Mouse (Mus musculus) hindbrain, embryonic 11.5 days (tissue): ENCODE measurements around the gene Prickle4. TPM values are rescaled to one million over a fixed set of nuclear protein-coding genes. Genes with fewer than 3 reads are reported as not detected.

Experiments used
- ATAC-seq: fragments of 200-750 bp; cut with Nextera tagmentation; 2 replicates; pipeline ENCODE4 v1.8.0; 2017; ENCODE audit warnings: mild to moderate bottlenecking, moderate TSS enrichment, moderate library complexity; ENCODE audit not compliant: low FRiP score
- DNase-seq: peaks from one replicate; pipeline ENCODE4 v3.0.0-alpha.2; 2015; ENCODE audit warnings: low spot score
- H3K27ac ChIP-seq: fragments of 300-500 bp; sonication (generic); 2 replicates; pipeline ENCODE4 v1.5.1; 2014; ENCODE audit warnings: mild to moderate bottlenecking, low read depth, low read length
- H3K27me3 ChIP-seq: fragments of 300-500 bp; sonication (generic); 2 replicates; pipeline ENCODE4 v1.6.1; 2014; ENCODE audit warnings: mild to moderate bottlenecking, low read length, moderate library complexity, mixed read lengths; ENCODE audit not compliant: control insufficient read depth, insufficient read depth
- H3K36me3 ChIP-seq: fragments of 300-500 bp; sonication (generic); 2 replicates; pipeline ENCODE4 v1.6.1; 2014; ENCODE audit warnings: mild to moderate bottlenecking, low read length, moderate library complexity, mixed read lengths; ENCODE audit not compliant: control insufficient read depth, insufficient read depth
- H3K4me1 ChIP-seq: fragments of 300-500 bp; sonication (generic); replicated peaks from 2 replicates; pipeline ENCODE4 v1.6.1; 2014; ENCODE audit warnings: low read length, mixed read lengths; ENCODE audit not compliant: control insufficient read depth, insufficient read depth
- H3K4me2 ChIP-seq: fragments of 300-500 bp; sonication (generic); replicated peaks from 2 replicates; pipeline ENCODE4 v1.6.1; 2014; ENCODE audit warnings: mild to moderate bottlenecking, low read depth, low read length
- H3K4me3 ChIP-seq: fragments of 300-500 bp; sonication (generic); 2 replicates; pipeline ENCODE4 v1.5.1; 2014; ENCODE audit warnings: low read depth, low read length
- H3K9ac ChIP-seq: fragments of 300-500 bp; sonication (generic); 2 replicates; pipeline ENCODE4 v1.6.1; 2014; ENCODE audit warnings: low read depth, low read length
- H3K9me3 ChIP-seq: fragments of 300-500 bp; sonication (generic); 2 replicates; pipeline ENCODE4 v1.6.1; 2016; ENCODE audit warnings: low read length; ENCODE audit not compliant: control insufficient read depth
- WGBS: fragments of 180-500 bp; shearing (Covaris S2); extraction: QIAGEN DNeasy Blood & Tissue Kit; methylation state at CpG from one replicate; pipeline ENCODE4 v1.1.7; 2014; 5-methylcytosine and 5-hydroxymethylcytosine counted together
- polyA plus RNA-seq: library from polyadenylated mRNA; unstranded; fragments of >200 nt; fragmentation: Nextera tagmentation; extraction: Ambion mirVana; gene quantifications from 2 replicates; pipeline ENCODE4 v1.2.1, GENCODE M21; 2014

Gene Prickle4
- polyA plus RNA-seq, 1 experiment from 2014 or later: 1.8 TPM

DNA sequence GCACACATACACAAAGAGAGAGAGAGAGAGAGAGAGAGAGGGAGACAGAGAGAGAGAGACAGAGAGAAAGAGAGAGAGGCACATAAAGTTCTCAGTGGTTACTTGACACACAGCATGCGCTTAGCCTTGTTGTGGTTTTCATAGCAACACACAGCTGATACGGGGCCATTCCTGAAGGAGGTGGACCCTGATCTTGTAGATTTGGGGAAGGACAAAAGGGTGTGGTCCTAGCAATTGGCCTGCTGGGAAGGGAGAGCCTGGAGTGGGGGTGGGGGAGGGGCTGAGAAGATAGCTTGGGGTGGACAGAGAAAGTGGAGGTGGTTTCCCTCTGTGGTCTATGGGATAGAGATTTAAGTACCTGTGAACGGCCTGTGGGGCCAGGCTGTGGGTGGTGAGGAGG lies 15.5 kb upstream of the Prickle4 start:
- ATAC-seq: no peak
- Histone ChIP-seq H3K27ac (no peak overlapping the region), H3K9ac (no peak overlapping the region), H3K36me3 (no peaks in the 10 kb centered on the region), H3K27me3 (no peaks in the 10 kb centered on the region), H3K4me1 (no peaks in the 10 kb centered on the region), H3K9me3 (no peaks in the 10 kb centered on the region), H3K4me3 (no peak overlapping the region), H3K4me2 (no peak overlapping the region)
- 80% methylated on average over 3 of the region's 3 CpGs for WGBS
- no peak for DNase-seq

- Histone ChIP-seq H3K27ac (no peak overlapping the region), H3K36me3 (no peaks in the 10 kb centered on the region), H3K9ac (no peak overlapping the region), H3K27me3 (no peaks in the 10 kb centered on the region), H3K4me3 (no peak overlapping the region), H3K4me2 (no peak overlapping the region), H3K9me3 (no peaks in the 10 kb centered on the region), H3K4me1 (no peaks in the 10 kb centered on the region)
- DNase-seq (no peak), ATAC-seq (no peak)
- 80% methylated on average over 4 of the region's 4 CpGs for WGBS
Measured at GRCm38 (mm10) chr17:47708972-47709371, 14.4 kb upstream of the Prickle4 start.

DNA sequence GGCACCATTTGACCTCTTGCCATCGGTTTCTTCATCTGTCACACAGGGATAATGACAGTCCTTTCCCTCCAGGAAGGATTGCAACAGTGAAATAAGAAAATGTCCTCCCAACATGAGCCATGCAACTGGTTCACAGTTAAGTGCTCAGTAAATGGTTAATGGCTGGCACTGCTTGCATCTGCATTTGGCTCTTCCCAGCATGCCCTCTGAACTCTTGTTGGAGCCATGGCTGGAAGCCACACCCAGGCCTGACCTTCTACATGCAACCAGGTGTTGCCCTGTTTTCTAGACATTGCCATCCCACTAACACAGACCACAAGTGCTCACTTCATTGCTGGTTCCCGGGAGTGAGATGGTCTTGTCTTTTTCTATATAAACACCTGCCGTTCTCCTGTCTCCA lies 13.4 kb upstream of the Prickle4 start:
- no peak overlapping the region for H3K9ac ChIP-seq
- ATAC-seq (no peak), DNase-seq (no peak)
- H3K36me3 ChIP-seq: no peaks in the 10 kb centered on the region
- no peak overlapping the region for H3K4me3 ChIP-seq
- H3K27ac ChIP-seq: no peak overlapping the region
- WGBS: 91% methylated on average over 3 of the region's 3 CpGs
- no peaks in the 10 kb centered on the region; the same call in 1 of the 2 replicates for H3K4me1 ChIP-seq
- H3K4me2 ChIP-seq: no peak overlapping the region
- no peaks in the 10 kb centered on the region for H3K9me3 ChIP-seq
- H3K27me3 ChIP-seq: peaks cover under 1% of the 10 kb centered on the region; the same call in 1 of the 2 replicates

DNA sequence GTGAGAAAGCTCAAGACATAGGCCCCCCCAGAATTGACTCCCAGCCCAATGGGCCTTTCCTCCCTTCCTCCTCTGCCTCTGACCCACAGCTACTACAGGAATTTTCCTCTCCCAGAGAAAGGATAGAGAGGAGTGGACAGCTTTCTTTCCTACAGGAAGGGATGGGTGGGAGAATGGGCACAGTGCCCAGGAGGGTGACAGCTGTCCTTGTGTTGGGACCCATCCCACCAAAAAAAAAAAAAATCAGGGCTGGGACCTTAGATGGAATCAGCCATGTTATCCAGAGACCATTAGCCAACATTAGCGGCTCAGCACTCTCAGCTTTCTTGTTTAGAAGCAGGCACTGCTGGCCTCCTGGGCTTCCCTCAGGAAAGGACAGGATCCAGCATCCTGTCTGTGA lies 11.7 kb upstream of the Prickle4 start:
- H3K27ac ChIP-seq: no peak overlapping the region
- no peak overlapping the region for H3K4me3 ChIP-seq
- no peaks in the 10 kb centered on the region; the same call in 1 of the 2 replicates for H3K4me1 ChIP-seq
- no peaks in the 10 kb centered on the region for H3K9me3 ChIP-seq
- WGBS: 76% methylated on average over 1 of the region's 1 CpGs
- ATAC-seq: no peak
- no peak overlapping the region for H3K4me2 ChIP-seq
- no peak overlapping the region for H3K9ac ChIP-seq
- H3K36me3 ChIP-seq: 0 out of 2 replicates have a peak, but pooled peaks cover 2% of the 10 kb centered on the region
- no peak for DNase-seq
- peaks cover 2% of the 10 kb centered on the region; the same call in 1 of the 2 replicates for H3K27me3 ChIP-seq

- Histone ChIP-seq H3K4me3 (no peak overlapping the region), H3K4me1 (no peaks in the 10 kb centered on the region; the same call in 1 of the 2 replicates), H3K9ac (no peak overlapping the region), H3K27ac (no peak overlapping the region), H3K9me3 (no peaks in the 10 kb centered on the region), H3K27me3 (peaks cover 2% of the 10 kb centered on the region; the same call in 1 of the 2 replicates), H3K4me2 (no peak overlapping the region), H3K36me3 (0 out of 2 replicates have a peak, but pooled peaks cover 2% of the 10 kb centered on the region)
- WGBS: 71% methylated on average over 4 of the region's 4 CpGs
- ATAC-seq (no peak), DNase-seq (no peak)
Measured at GRCm38 (mm10) chr17:47704692-47705091, 10.2 kb upstream of the Prickle4 start.

GRCm38 (mm10) chr17:47703556-47703955 lies 9.0 kb upstream of the Prickle4 start:
- ATAC-seq (no peak), DNase-seq (peak; percentile 12)
- H3K4me1 ChIP-seq: no peaks in the 10 kb centered on the region; the same call in 1 of the 2 replicates
- WGBS: 24% methylated on average over 20 of the region's 20 CpGs
- H3K4me3 ChIP-seq: no peak overlapping the region
- H3K27me3 ChIP-seq: peaks cover 2% of the 10 kb centered on the region; the same call in 1 of the 2 replicates
- no peak overlapping the region for H3K9ac ChIP-seq
- H3K9me3 ChIP-seq: no peaks in the 10 kb centered on the region
- H3K27ac ChIP-seq: no peak overlapping the region
- 0 out of 2 replicates have a peak, but pooled peaks cover 2% of the 10 kb centered on the region for H3K36me3 ChIP-seq
- H3K4me2 ChIP-seq: no peak overlapping the region

DNA sequence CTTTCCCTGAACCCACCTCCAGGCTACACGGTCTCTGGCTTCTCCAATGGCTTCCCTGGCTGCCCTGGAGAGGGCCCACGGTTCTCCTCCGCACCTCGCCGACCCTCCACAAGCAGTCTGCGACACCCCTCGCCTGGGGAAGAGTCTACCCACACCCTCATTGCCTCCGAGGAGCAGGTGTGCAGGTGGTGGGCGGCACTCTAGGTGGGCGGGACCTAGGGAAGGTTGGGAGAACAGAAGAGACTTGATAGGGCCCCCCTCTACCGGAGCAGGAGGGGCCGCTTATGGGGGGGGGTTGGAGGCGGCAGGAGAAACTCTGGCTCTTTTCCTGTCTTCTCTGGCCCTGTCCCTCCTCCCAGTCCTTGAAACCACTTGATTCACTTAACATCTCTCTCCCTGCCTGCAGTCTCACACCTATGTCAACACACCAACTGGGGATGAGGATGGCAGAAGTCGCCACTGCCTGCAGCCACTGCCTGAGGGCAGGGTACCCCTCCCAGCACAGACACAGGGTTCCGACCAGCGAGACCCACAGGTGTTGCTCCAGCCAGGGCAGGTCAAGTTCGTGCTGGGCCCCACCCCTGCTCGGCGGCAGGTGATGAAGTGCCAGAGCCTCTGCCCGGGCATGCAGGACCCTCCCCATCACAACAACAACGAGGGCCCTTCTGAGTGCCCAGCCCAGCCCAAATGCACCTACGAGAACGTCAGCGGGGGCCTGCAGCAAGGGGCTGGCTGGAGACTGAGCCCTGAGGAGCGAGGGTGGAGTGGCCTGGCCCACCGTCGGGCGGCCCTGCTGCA lies 8.2 kb upstream of the Prickle4 start:
- Histone ChIP-seq H3K4me1 (no peaks in the 10 kb centered on the region; the same call in 1 of the 2 replicates), H3K4me2 (no peak overlapping the region), H3K36me3 (0 out of 2 replicates have a peak, but pooled peaks cover 2% of the 10 kb centered on the region), H3K27me3 (peaks cover 2% of the 10 kb centered on the region; the same call in 1 of the 2 replicates), H3K9me3 (no peaks in the 10 kb centered on the region), H3K4me3 (no peak overlapping the region), H3K9ac (no peak overlapping the region), H3K27ac (no peak overlapping the region)
- no peak for ATAC-seq
- WGBS: 41% methylated on average over 28 of the region's 28 CpGs
- DNase-seq: no peak

DNA sequence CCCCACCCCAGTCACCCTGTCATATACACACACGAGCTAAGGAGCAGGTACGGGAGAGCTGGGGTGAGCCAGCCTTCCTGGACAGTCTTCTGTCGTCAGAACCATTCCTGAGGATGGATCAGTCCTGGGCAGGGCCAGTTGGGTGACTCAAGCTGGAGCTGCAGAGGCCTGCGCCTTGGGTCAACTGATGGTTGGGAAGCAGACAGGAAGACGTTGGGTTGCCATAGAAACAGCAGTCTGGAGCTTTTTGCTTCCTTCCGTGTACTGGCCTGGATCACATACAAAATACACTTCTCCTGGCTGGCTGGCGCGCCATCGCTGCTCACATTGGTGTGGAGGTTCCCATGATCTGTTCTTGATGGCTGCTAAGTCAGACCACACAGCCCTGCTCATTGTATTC lies 7.3 kb upstream of the Prickle4 start:
- WGBS: 80% methylated on average over 9 of the region's 9 CpGs
- H3K9ac ChIP-seq: no peak overlapping the region
- H3K27me3 ChIP-seq: peaks cover 2% of the 10 kb centered on the region; the same call in 1 of the 2 replicates
- no peaks in the 10 kb centered on the region for H3K9me3 ChIP-seq
- H3K36me3 ChIP-seq: 0 out of 2 replicates have a peak, but pooled peaks cover 2% of the 10 kb centered on the region
- no peak overlapping the region for H3K4me3 ChIP-seq
- ATAC-seq: no peak
- H3K4me2 ChIP-seq: no peak overlapping the region
- DNase-seq: no peak
- no peaks in the 10 kb centered on the region; the same call in 1 of the 2 replicates for H3K4me1 ChIP-seq
- no peak overlapping the region for H3K27ac ChIP-seq
